Mouse (Mus musculus): ENCODE measurements around the gene Twist2.

DNA sequence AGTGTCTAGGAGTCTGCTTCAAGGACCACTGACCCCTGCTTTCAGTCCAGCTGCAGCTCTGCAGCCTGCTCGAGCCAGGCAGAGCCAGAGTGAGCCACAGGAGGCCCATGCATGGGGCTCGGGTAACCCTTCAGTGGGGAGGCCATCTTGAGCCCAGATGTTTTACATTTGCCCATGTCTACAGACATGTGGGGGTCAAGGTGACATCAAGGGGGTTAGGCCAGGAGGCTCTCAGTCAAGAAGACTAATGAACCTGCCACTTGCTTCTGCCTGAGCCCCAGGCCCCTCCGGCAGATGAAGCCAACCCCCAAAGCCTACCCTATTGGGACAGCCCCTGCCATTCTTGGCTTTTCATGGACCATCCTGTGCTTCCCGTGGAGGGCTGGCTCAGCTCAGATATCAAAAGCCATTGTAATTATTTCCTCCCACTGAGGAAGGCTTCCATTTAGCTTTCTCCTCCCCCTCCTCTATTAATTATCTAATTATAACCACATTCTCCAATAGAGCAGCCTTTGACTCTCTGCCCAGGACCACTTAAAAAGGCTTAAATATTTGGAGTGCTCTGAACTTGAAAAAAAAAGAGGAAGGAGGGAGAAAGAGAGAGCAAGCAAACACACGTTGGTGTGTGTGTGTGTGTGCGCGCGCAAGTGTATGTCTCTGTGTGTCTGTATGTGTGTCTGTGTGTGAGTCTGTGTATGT is 43.6 kb downstream of the Twist2 start:
- no peak for TF ChIP-seq CTCF (IDR thresholded peaks at IDR 0.05; ENCODE audit: extremely low read depth, insufficient read length, insufficient replicate concordance, low read depth, low read length)
- TF ChIP-seq POLR2A (IDR thresholded peaks at IDR 0.05; ENCODE audit: low read depth, low read length) = no peak
